Mouse (Mus musculus): ENCODE results near the gene Psmd11. TPM values are rescaled to one million over a fixed set of nuclear protein-coding genes. Genes with fewer than 3 reads are reported as not detected.
A peak's percentile ranks its signal among the peaks of the same experiment; 100 is the strongest.

The Psmd11 gene
- polyA plus RNA-seq, 1 experiment from 2014 or later: 321 TPM

DNA sequence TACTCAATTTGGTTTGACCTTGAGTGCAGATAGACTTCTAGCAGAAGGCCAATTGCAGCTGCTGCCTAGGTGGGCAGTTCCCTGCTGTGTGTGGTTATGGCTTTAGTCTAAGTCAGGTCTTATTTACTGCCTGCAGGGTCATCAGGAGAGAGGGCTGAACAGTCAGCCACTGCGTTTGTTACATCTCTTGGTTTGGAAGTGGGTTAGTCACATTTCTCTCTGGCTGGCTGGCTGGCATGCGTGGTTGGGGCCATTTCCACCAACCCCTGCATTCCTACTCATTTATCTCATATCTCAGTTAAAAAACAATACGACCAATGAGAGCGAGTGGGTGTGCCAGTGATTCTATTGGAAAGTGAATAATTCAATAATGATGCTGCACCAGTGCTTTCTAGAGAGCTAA, 71.1 kb downstream of the Psmd11 start:
- WGBS: 70% methylated on average over 4 of the region's 4 CpGs

DNA sequence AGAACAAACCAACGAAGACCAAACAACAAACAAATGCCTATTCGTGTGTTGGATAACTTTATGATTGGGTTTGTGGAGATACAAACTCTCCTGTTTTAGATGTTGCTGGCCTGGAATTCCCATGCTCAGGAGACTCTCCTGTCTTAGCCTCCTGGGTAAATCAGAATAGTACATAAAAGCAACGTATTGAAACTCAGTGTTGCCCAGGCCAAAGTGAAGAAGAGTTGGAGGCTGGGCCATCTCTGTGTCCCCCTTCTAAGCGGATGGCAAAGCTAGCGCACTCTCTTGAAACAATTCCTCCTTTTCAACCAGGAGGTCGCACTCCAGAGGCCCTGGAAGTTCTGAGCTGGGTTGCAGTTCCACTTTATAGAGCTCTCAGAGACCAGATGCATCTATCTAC, 74.9 kb downstream of the Psmd11 start:
- no peaks in the 10 kb centered on the region for H3K9me3 ChIP-seq
- no peak for ATAC-seq
- 67% methylated on average over 6 of the region's 6 CpGs for WGBS
- H3K27ac ChIP-seq: peak overlapping the region; percentile 98
- H3K9ac ChIP-seq (replicated peaks): 0 out of 2 replicates have a peak overlapping the region, but pooled peaks have one; percentile 55
- no peaks in the 10 kb centered on the region for H3K27me3 ChIP-seq
- H3K4me2 ChIP-seq (replicated peaks): no peak overlapping the region
- peaks cover 59% of the 10 kb centered on the region for H3K4me1 ChIP-seq (replicated peaks)
- H3K4me3 ChIP-seq (replicated peaks): no peak overlapping the region
- no peaks in the 10 kb centered on the region for H3K36me3 ChIP-seq

More for the DNA sequence above, 71.1 kb downstream of the Psmd11 start:
- H3K4me2 ChIP-seq (replicated peaks): no peak overlapping the region
- peaks cover 52% of the 10 kb centered on the region for H3K4me1 ChIP-seq (replicated peaks)
- peak overlapping the region; percentile 79 for H3K27ac ChIP-seq
- H3K27me3 ChIP-seq: peaks cover 3% of the 10 kb centered on the region; the same call in 1 of the 2 replicates
- no peaks in the 10 kb centered on the region for H3K9me3 ChIP-seq
- ATAC-seq: no peak
- H3K36me3 ChIP-seq: no peaks in the 10 kb centered on the region
- no peak overlapping the region for H3K4me3 ChIP-seq (replicated peaks)
- H3K9ac ChIP-seq (replicated peaks): no peak overlapping the region

DNA sequence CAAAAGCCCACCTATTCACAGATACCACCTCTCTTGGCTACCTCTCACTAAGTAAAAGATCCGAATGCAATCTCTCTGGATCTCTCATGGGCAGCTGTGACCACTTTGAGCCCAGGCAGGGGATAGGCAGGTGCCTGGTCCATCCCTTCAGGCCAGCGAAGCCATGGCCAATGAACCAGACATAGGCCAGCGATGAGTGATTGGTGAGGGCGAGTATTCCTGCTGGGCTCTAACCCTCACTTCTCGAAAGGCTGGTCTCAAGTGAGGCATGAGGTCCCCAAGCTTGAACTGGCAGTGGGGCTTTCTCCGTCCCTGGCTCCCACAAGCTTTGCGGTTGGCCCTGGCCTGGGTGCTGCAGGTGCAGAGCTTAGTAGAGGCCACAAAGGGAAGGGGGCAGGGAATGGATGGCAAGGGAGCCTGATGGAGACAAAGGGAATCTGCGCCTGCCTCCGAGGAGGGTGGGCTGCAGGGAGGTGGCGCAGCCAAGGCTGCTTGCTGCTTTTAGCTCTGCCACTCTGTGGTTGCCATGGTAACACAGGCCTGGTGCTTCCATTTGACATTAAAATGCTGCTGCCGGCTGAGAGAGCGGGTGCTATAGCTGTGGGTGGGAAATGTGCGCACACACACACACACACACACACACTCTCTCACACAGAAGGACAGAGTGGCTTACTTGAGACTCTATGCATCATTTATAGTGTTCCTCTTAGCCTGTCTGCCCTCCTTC, 75.5 kb downstream of the Psmd11 start:
- peak overlapping the region; percentile 98 for H3K27ac ChIP-seq
- no peaks in the 10 kb centered on the region for H3K9me3 ChIP-seq
- H3K27me3 ChIP-seq: no peaks in the 10 kb centered on the region
- peak overlapping the region; percentile 55 for H3K9ac ChIP-seq (replicated peaks)
- peak; percentile 96 for ATAC-seq
- peaks cover 59% of the 10 kb centered on the region for H3K4me1 ChIP-seq (replicated peaks)
- peak overlapping the region; percentile 35 for H3K4me2 ChIP-seq (replicated peaks)
- no peaks in the 10 kb centered on the region for H3K36me3 ChIP-seq
- 8% methylated on average over 13 of the region's 13 CpGs for WGBS
- no peak overlapping the region for H3K4me3 ChIP-seq (replicated peaks)

DNA sequence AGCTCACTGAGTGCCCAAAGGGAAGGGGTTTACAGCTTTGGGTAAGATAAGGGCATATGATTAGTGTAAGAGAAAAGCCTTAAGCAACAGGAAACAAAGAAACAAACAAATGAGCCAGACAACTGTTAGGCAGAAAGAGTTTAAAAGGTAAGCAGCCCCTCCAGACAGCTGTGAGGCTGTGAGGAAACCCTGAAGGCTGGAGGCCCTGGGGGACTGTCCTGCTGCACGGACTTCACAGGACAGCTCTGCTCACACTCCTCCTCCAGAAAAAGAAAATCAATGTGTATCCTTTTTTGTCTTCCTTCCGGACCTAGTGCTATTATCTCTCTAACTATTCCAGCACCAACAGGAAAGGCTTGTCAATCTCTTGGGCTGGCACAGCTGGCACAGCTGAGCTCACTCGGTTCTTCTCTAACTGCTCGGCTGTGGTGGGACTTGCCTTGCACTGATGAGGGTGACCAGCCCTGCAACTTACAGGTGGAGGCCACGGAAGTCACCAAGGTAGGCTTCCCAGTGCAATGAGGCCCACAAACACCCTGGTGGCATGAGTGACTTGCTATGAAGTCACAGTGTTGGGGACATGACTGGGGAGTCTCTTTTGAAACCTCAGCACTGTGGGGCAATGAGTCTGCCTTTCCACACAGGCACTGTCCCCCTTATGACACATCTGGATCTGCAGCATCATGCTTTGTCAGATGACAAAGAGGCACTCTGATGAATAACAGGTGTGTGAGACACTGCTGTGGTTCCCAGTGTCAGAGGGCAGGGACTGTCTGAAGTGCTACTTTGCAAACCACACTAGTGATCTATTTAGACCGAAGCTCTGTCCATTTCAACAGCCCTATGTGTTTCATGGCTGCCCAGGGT, 76.3 kb downstream of the Psmd11 start:
- Histone ChIP-seq H3K4me3 (replicated peaks) (no peak overlapping the region), H3K4me1 (replicated peaks) (peaks cover 58% of the 10 kb centered on the region), H3K9me3 (no peaks in the 10 kb centered on the region), H3K9ac (replicated peaks) (peak overlapping the region; percentile 44), H3K27ac (peak overlapping the region; percentile 98), H3K4me2 (replicated peaks) (peak overlapping the region; percentile 35), H3K36me3 (no peaks in the 10 kb centered on the region), H3K27me3 (no peaks in the 10 kb centered on the region)
- WGBS: 31% methylated on average over 6 of the region's 6 CpGs
- ATAC-seq: peak; percentile 41

DNA sequence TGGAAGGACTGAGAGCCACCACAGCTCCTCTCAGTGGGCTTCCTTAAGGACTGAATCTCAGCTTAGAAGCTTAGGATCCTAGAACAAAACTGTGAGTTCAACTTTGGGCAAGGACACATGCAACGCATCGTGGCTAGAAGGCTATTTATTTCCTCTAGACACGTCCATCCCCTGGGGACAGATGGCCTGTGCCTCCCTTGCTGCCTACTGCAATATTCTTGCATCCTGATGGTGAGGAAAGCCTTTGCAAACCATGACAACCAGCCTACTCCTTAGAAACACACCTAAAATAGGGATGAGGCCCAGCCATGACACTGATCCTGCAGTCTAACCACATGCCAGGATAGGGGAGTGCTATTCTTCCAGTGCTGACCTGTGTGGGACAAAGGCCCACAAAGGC, 77.2 kb downstream of the Psmd11 start:
- WGBS: 84% methylated on average over 3 of the region's 3 CpGs
- Histone ChIP-seq H3K9me3 (no peaks in the 10 kb centered on the region), H3K9ac (replicated peaks) (no peak overlapping the region), H3K27me3 (no peaks in the 10 kb centered on the region), H3K4me2 (replicated peaks) (no peak overlapping the region), H3K4me3 (replicated peaks) (no peak overlapping the region), H3K27ac (peak overlapping the region; percentile 98), H3K36me3 (no peaks in the 10 kb centered on the region), H3K4me1 (replicated peaks) (peaks cover 52% of the 10 kb centered on the region)
- ATAC-seq: no peak

DNA sequence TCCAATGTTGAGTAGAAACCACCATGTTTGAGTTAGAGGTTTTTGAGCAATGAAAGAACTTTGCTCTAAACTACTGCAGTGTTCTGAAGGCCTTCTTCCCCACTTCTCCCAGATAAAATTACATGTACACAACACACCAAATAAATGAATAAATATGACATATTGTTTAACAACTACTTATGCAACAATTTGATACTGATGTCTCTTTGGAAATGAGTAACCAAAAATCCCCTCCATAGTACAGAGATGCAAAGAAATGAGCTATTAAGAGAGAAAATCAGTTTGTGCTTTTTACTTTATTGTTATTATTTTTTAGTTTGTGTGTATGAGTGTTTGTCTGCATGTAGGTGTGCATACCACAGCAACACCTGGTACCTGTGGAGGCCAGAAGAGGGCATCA, 78.1 kb downstream of the Psmd11 start:
- no peak for ATAC-seq
- Histone ChIP-seq H3K4me1 (replicated peaks) (peaks cover 50% of the 10 kb centered on the region), H3K9me3 (no peaks in the 10 kb centered on the region), H3K4me3 (replicated peaks) (no peak overlapping the region), H3K36me3 (no peaks in the 10 kb centered on the region), H3K27ac (no peak overlapping the region), H3K9ac (replicated peaks) (no peak overlapping the region), H3K27me3 (0 out of 2 replicates have a peak, but pooled peaks cover 6% of the 10 kb centered on the region), H3K4me2 (replicated peaks) (no peak overlapping the region)

DNA sequence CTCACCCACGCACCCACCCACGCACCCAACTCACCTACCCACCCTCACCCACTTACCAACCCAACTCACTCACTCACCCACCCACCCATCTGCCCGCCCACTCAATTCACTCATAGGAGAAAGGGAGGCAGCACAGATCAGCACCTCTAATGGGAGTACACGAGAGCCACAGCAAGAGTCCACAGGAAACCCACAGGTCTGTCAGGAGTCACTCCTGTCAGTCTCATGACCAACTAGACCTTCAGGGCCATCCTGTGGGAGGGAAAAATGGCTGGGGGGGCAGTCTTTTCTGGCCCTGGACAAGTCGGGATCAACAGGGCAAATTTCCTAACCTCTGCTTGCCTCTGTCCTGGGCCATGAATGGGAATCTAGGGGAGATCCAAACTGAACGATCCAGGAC, 79.4 kb downstream of the Psmd11 start:
- Histone ChIP-seq H3K9ac (replicated peaks) (no peak overlapping the region), H3K4me1 (replicated peaks) (peaks cover 60% of the 10 kb centered on the region), H3K4me2 (replicated peaks) (no peak overlapping the region), H3K27ac (no peak overlapping the region), H3K9me3 (no peaks in the 10 kb centered on the region), H3K36me3 (no peaks in the 10 kb centered on the region), H3K4me3 (replicated peaks) (no peak overlapping the region), H3K27me3 (0 out of 2 replicates have a peak, but pooled peaks cover 8% of the 10 kb centered on the region)
- no peak for ATAC-seq
- WGBS: 84% methylated on average over 6 of the region's 6 CpGs

DNA sequence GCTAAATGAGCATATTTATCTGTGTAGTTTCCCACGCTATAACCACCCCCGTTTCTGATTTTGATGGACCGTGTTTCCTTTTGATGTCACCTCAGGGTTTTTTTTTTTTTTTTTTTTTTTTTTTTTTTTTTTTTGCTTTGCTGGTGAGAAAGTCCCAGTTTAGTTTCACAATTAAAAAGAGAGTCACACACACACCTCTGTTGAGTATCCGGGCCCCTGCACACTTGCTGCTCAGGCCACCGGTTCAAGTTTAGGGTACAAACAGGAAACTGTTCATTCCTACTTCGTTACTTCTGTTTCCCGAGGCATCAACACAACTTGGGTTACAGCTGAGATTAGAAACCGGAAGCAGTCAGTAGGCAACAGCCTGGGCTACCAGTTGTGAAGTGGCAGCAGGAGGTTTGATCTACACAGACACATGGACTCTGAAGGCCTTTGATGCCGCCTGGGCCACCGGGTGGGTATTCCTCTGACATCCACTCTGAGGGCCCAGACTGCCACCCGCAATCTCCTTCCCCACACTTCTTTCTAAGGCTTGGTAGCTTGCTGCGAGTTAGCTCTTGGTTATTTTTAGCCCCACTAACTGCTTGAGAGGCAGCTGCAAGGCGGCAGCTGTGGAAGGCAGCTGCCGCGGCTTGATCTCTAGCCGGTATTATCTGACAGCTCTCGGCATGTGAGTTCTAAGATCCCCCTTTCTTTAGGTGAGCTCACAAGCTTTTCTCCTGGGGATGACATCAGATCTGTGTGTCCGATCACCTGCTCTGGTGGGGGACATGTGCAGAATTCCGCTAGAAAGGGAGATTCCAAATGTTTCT, 80.2 kb downstream of the Psmd11 start:
- no peak overlapping the region for H3K4me3 ChIP-seq (replicated peaks)
- peak overlapping the region; percentile 74 for H3K27ac ChIP-seq
- no peaks in the 10 kb centered on the region for H3K9me3 ChIP-seq
- WGBS: 38% methylated on average over 19 of the region's 19 CpGs
- H3K9ac ChIP-seq (replicated peaks): peak overlapping the region; percentile 39
- no peak for ATAC-seq
- H3K4me2 ChIP-seq (replicated peaks): no peak overlapping the region
- peaks cover 56% of the 10 kb centered on the region for H3K4me1 ChIP-seq (replicated peaks)
- no peaks in the 10 kb centered on the region for H3K36me3 ChIP-seq
- H3K27me3 ChIP-seq: peaks cover 8% of the 10 kb centered on the region; the same call in 1 of the 2 replicates

DNA sequence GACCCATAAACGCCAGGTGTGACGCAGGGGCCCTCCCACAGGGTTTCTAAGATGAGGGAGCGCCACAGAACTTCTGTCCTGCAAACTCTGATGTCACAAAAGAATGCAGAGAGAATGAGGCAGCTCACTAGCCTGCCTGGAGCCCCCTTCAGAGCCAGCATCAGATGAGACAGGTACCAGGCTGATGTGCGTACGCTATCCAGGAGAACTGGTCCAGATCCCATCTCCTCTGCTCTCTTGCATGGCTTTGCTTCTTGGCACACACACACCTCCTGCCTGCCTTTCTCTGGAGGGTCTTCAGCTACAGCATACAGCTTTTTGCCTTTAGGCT, 80.7 kb downstream of the Psmd11 start:
- peak overlapping the region; percentile 74 for H3K27ac ChIP-seq
- H3K4me2 ChIP-seq (replicated peaks): no peak overlapping the region
- WGBS: 65% methylated on average over 5 of the region's 5 CpGs
- H3K4me3 ChIP-seq (replicated peaks): no peak overlapping the region
- peaks cover 58% of the 10 kb centered on the region for H3K4me1 ChIP-seq (replicated peaks)
- H3K27me3 ChIP-seq: peaks cover 8% of the 10 kb centered on the region; the same call in 1 of the 2 replicates
- H3K9ac ChIP-seq (replicated peaks): peak overlapping the region; percentile 39
- no peak for ATAC-seq
- no peaks in the 10 kb centered on the region for H3K9me3 ChIP-seq
- no peaks in the 10 kb centered on the region for H3K36me3 ChIP-seq

DNA sequence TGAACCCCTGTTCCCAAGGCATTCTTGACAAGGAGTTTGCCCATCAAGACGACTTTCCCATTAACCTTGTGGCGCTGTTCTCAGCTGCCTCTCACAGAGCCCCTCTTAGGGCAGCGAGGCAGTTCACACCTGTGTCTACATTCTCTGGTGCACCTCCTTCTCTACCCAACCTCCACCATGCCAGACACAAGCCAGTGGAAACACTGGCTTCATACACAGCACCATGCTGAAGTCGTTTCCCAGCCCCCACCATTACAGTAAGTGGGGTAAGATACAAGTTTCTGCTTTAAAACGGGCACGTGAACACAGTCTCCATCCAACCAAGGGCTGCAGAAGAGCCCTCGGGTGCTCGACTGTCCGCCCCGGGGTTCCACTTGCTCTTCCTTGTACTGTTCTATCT, 81.7 kb downstream of the Psmd11 start:
- H3K27ac ChIP-seq: no peak overlapping the region
- ATAC-seq: no peak
- H3K9me3 ChIP-seq: no peaks in the 10 kb centered on the region
- no peak overlapping the region for H3K9ac ChIP-seq (replicated peaks)
- peaks cover 57% of the 10 kb centered on the region for H3K4me1 ChIP-seq (replicated peaks)
- H3K36me3 ChIP-seq: no peaks in the 10 kb centered on the region
- H3K4me3 ChIP-seq (replicated peaks): no peak overlapping the region
- peaks cover 8% of the 10 kb centered on the region; the same call in 1 of the 2 replicates for H3K27me3 ChIP-seq
- 86% methylated on average over 10 of the region's 10 CpGs for WGBS
- no peak overlapping the region for H3K4me2 ChIP-seq (replicated peaks)

DNA sequence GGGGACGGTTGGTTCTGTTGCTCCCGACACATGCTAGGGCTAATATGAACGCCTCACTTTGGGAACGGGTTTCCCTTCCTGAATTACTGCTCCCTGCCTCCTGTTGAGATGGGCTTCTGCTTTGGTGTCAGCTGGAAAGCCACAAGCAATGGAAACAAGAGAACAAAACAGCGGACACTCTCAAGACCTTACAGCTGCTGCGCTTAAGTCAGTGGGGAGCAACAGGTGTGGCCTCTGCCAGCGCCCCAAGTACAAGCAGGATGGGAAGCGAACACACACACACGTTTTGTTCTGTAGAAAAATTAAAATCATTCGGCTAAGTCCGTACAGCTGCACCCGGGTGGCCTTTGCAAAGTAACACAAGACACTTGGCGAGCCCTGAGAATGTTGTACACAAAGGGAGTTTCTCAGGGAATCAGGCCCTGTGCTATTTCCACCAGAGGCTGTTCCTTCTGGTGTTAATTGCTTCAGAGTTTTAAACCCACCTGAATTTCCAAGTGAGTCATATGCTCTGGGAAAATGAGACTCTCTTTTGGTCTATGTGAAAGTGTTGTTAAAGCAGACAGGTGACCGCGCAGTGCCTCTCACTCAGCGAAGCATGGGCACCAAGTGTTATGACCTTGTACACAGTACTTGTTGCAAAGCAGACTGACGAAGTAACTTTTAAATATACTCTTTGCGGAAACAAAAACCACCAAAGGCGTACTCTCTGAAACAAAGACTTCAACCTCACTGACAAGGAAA, 84.1 kb downstream of the Psmd11 start:
- Histone ChIP-seq H3K27ac (no peak overlapping the region), H3K4me1 (replicated peaks) (peaks cover 65% of the 10 kb centered on the region), H3K9me3 (no peaks in the 10 kb centered on the region), H3K9ac (replicated peaks) (no peak overlapping the region), H3K27me3 (peaks cover 13% of the 10 kb centered on the region; the same call in 1 of the 2 replicates), H3K36me3 (no peaks in the 10 kb centered on the region), H3K4me3 (replicated peaks) (no peak overlapping the region), H3K4me2 (replicated peaks) (no peak overlapping the region)
- 56% methylated on average over 19 of the region's 19 CpGs for WGBS
- ATAC-seq: no peak
